Mouse (Mus musculus): ENCODE measurements at regions not wholly inside any gene's neighbourhood (a gene's known extent, or its start where the extent isn't known, plus 50 kb on each side); places are given as distances from the start of the nearest gene placed in this dataset.

GRCm38 (mm10) chr6:95269524-95269923 is 52.4 kb upstream of the Gm10234 start:
- TF ChIP-seq EP300 (IDR thresholded peaks at IDR 0.05; ENCODE audit: low read length): no peak
- TF ChIP-seq POLR2A (IDR thresholded peaks at IDR 0.05; ENCODE audit: low read depth, low read length): no peak
- TF ChIP-seq KAT2A (IDR thresholded peaks at IDR 0.05; ENCODE audit: insufficient replicate concordance, low read length): no peak
- TF ChIP-seq ZNF384 (IDR thresholded peaks at IDR 0.05; ENCODE audit: low read depth, low read length): no peak
- no peak for TF ChIP-seq CTCF (conservative IDR thresholded peaks at IDR 0.05 in 1 of 2, IDR thresholded peaks at IDR 0.05 in 1 of 2; ENCODE audit: low read depth in 2 of 2, low read length in 2 of 2)
- no peak for TF ChIP-seq MAFK (IDR thresholded peaks at IDR 0.05; ENCODE audit: insufficient replicate concordance, low read length)
- TF ChIP-seq HCFC1 (IDR thresholded peaks at IDR 0.05; ENCODE audit: low read depth, low read length): no peak
- no peak for TF ChIP-seq UBTF (IDR thresholded peaks at IDR 0.05; ENCODE audit: low read depth, low read length)
- TF ChIP-seq IRF4 (IDR thresholded peaks at IDR 0.05; ENCODE audit: low read depth, low read length): no peak
- TF ChIP-seq ZMIZ1 (IDR thresholded peaks at IDR 0.05; ENCODE audit: low read depth, low read length): no peak
- TF ChIP-seq MYC (IDR thresholded peaks at IDR 0.05; ENCODE audit: low read depth, low read length): no peak
- TF ChIP-seq ZC3H11A (IDR thresholded peaks at IDR 0.05; ENCODE audit: low read depth, low read length): no peak
- TF ChIP-seq USF1 (IDR thresholded peaks at IDR 0.05; ENCODE audit: low read depth, low read length): no peak
